Mouse (Mus musculus): ENCODE measurements around the gene Aldh3a1.

The Aldh3a1 gene

DNA sequence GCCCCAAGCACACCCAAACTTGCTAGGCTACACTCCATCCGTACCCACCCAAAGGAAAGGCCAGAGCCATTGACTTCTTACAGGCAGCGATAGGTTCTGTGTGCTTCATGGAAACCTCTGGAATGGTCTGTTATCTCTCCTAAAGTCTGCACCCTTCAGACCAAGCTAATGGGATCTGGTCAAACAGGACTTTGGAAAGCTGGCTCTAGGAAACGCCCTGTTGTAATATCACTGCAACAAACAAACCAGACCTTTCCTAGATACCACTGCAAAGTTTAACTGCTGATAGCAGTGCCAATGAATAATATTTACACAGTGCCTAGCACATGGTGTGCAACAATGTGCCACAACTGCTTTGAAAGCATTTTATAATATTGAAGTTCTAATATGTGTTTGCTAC, 28.7 kb downstream of the Aldh3a1 start:
- no peak for DNase-seq (ENCODE audit: extremely low spot score)

DNA sequence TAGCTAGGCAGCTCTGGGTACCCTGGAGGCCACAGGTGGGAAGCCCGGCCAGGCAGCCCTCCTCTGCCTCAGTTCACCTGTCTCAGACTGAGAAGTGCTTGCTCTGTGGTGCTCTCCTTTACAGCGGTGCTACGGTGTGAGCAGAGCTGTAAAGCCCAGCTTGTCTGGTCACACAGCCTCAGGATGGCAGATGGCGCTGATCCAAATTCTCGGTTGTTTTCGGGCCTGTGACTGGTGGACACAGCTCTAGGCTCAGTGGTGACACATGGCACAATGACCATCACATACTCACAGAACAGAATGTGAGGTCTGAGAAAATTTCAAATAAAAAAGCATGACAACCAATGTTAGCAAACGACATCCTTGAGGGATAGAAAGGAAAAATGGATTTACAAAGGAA, 37.1 kb downstream of the Aldh3a1 start:
- no peak for DNase-seq (ENCODE audit: extremely low spot score)

- DNase-seq (ENCODE audit: extremely low spot score): no peak
Observed at GRCm38 (mm10) chr11:61251741-61252140, 44.4 kb downstream of the Aldh3a1 start.

DNA sequence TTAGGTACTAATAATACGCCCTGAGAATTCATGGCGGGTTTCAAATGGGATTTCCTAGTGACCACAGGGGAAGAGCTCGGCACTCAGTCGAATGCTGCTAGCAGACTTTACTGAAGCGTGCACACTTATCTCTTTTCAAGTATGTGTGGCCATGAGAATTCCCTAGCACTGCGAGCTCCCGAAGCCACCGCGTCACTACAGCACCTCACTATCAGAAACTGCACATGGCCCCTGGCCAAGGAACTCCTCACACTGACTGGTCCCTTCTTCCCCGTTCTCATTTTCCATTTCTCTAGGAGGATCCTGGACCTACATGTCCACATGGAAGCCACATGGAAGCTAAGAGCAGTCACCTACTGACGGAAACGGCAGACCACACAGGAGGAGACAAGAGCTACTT, 45.5 kb downstream of the Aldh3a1 start:
- DNase-seq (ENCODE audit: extremely low spot score): no peak

DNA sequence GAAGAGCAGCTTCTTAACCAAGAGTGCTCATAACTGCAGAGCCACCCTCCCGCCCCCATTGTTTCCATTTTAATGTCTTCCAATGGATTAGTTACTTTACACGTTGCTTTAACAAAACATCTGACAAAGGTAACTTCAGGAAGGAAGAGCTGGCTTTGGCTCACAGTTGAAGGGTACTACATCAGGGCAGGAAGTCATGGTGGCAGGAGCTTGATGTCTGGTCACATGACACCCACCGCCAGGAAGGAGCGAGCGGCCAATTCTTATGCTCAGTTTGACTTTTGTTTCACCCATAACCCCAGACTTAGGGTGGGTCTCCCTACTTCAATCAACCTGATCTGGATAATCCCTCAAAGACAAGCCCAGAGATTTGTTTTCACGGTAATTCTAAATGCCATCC, 51.8 kb downstream of the Aldh3a1 start:
- no peak for DNase-seq (ENCODE audit: extremely low spot score)

GRCm38 (mm10) chr11:61262516-61262915, 55.2 kb downstream of the Aldh3a1 start:
- DNase-seq (ENCODE audit: extremely low spot score): no peak

- DNase-seq (ENCODE audit: extremely low spot score): no peak
Observed at GRCm38 (mm10) chr11:61263841-61264240, 56.5 kb downstream of the Aldh3a1 start.

DNA sequence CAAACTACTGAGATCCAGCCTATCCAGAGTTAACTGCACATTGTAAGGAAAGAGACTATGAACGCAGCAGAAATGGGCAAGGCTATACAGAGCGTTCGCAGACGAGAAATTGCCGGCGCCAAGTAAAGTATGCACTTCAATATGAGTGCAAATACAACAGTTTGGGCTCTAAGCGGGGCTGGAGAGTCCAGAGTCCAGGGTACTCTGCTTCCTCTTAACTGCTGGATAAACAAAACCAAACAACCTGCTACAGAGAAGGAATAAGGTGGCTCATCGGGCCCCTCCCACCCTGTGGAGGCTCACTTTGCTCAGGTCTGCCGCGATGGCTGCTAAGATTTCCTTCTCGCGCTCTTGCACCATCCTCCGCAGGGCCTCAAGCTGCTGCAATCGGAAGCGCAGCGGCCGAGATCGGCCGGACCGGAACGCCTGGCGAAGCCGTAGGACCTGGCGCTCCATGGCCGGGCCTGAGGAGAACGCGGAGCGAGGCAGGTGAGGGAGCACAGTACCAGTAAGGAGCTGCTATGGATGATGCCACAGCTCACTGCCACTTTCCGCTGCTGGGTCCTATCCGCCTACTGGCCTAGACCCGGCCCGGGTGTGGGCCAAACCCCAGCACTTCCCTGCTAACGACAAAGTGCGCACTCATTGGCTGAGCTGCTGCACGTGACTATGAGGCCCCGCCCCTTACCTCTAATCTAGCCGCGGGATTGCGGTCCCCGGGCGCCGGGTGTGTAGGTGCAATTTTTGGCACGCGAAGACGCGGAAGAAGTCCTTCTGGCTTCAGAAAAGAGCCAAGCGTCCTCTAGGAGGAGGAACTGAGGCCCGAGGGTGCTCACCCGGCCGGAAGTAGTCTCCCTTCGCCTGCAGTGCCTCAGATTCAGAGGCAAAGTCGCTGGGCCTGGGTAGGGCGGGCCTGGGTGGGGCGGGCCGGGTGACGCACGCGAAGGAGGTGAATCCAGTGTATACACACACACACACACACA, 59.5 kb downstream of the Aldh3a1 start, which contains the start of gene Aldh3a2:
TSS of gene Aldh3a2 (minus strand) at position 914 of the 983 bp plus-strand sequence.
- peak; percentile 93 for DNase-seq (ENCODE audit: extremely low spot score)
